Mouse (Mus musculus) neural tube, embryonic 14.5 days (tissue): Measurements from ENCODE around the gene Samd14. TPM values are rescaled to one million over a fixed set of nuclear protein-coding genes. Genes with fewer than 3 reads are reported as not detected.
A peak's percentile ranks its signal among the peaks of the same experiment; 100 is the strongest.

Experiments used
- ATAC-seq: fragments of 200-750 bp; cut with Nextera tagmentation; 2 replicates; pipeline ENCODE4 v1.8.0; 2017; ENCODE audit warnings: low read depth, mild to moderate bottlenecking, moderate TSS enrichment, moderate library complexity
- H3K27ac ChIP-seq: fragments of 300-500 bp; sonication (generic); 2 replicates; pipeline ENCODE4 v1.5.1; 2014; ENCODE audit warnings: low read depth, mild to moderate bottlenecking, control low read depth, low read length, moderate library complexity, mixed read lengths
- H3K27me3 ChIP-seq: fragments of 300-500 bp; sonication (generic); 2 replicates; pipeline ENCODE4 v1.6.1; 2014; ENCODE audit warnings: low read length; ENCODE audit not compliant: control insufficient read depth, insufficient read depth
- H3K36me3 ChIP-seq: fragments of 300-500 bp; sonication (generic); 2 replicates; pipeline ENCODE4 v1.6.1; 2014; ENCODE audit warnings: low read length, mixed read lengths; ENCODE audit not compliant: control insufficient read depth, insufficient read depth
- H3K4me1 ChIP-seq: fragments of 300-500 bp; sonication (generic); 2 replicates; pipeline ENCODE4 v1.6.1; 2014; ENCODE audit warnings: low read length; ENCODE audit not compliant: control insufficient read depth, insufficient read depth
- H3K4me2 ChIP-seq: fragments of 300-500 bp; sonication (generic); 2 replicates; pipeline ENCODE4 v1.6.1; 2014; ENCODE audit warnings: mild to moderate bottlenecking, low read depth, low read length, control low read depth
- H3K4me3 ChIP-seq: fragments of 300-500 bp; sonication (generic); 2 replicates; pipeline ENCODE4 v1.5.1; 2014; ENCODE audit warnings: low read depth, low read length, control low read depth, mixed read lengths
- H3K9ac ChIP-seq: fragments of 300-500 bp; sonication (generic); replicated peaks from 2 replicates; pipeline ENCODE4 v1.6.1; 2014; ENCODE audit warnings: low read depth, mild to moderate bottlenecking, control low read depth, low read length, mixed read lengths
- H3K9me3 ChIP-seq: fragments of 300-500 bp; sonication (generic); 2 replicates; pipeline ENCODE4 v1.6.1; 2016; ENCODE audit warnings: low read length; ENCODE audit not compliant: control insufficient read depth
- WGBS: fragments of 180-500 bp; shearing (Covaris S2); extraction: QIAGEN DNeasy Blood & Tissue Kit; methylation state at CpG from one replicate; pipeline ENCODE4 v1.1.7; 2014; 5-methylcytosine and 5-hydroxymethylcytosine counted together
- polyA plus RNA-seq: library from polyadenylated mRNA; unstranded; fragments of >200 nt; fragmentation: Nextera tagmentation; extraction: Ambion mirVana; gene quantifications from 2 replicates; pipeline ENCODE4 v1.2.1, GENCODE M21; 2014

Gene Samd14
- polyA plus RNA-seq, 1 experiment from 2014 or later = 131 TPM

DNA sequence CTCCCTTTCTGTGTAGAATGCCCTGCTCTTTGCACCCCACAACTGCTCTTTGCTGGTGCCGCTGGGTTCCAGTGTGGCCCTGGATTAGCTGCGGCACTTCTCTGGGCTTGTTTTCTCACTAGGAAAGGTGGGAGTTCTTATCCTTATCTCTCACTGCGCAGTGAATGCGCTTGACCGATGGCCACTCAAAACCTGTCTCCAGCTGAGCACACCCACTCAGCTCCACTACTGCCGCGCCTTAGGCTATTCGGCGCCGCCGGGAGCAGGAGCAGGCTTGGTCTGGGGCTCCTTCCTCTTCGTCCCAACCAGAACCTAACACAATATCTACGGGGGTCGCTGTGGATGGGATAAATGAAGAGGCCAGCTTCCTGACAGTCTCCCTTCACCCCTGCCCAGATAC, 23.9 kb downstream of the Samd14 start:
- WGBS = 79% methylated on average over 14 of the region's 14 CpGs

DNA sequence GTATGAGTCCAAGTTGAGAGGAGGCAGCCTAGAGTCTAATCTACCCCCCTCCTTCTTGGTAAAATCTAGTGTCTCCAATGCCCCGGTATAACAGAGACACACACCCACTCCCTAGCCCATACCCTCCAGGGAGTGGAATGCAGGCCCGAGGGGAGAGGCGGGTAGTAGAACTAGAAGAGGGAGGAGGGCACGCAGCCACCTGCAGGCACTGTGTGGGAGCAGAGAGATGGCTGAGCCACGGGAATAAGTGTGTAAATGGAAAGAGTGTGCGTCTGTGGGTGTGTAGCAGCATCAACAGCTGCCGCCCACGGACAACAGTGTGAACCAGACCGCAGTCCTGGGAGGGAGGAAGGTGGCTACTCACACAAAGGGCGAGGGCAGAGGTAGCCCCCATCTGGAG, 25.2 kb downstream of the Samd14 start:
- Histone ChIP-seq H3K36me3 (no peaks in the 10 kb centered on the region), H3K9ac (no peak overlapping the region), H3K9me3 (no peaks in the 10 kb centered on the region), H3K4me1 (no peaks in the 10 kb centered on the region), H3K27me3 (no peaks in the 10 kb centered on the region), H3K27ac (no peak overlapping the region), H3K4me2 (no peak overlapping the region), H3K4me3 (no peak overlapping the region)
- ATAC-seq = no peak
- 70% methylated on average over 10 of the region's 10 CpGs for WGBS

More for the DNA sequence above, 23.9 kb downstream of the Samd14 start:
- H3K9ac ChIP-seq = no peak overlapping the region
- H3K4me1 ChIP-seq = no peaks in the 10 kb centered on the region
- no peaks in the 10 kb centered on the region for H3K36me3 ChIP-seq
- H3K27ac ChIP-seq = no peak overlapping the region
- no peaks in the 10 kb centered on the region for H3K27me3 ChIP-seq
- no peak overlapping the region for H3K4me2 ChIP-seq
- no peak for ATAC-seq
- no peak overlapping the region for H3K4me3 ChIP-seq
- H3K9me3 ChIP-seq = no peaks in the 10 kb centered on the region

DNA sequence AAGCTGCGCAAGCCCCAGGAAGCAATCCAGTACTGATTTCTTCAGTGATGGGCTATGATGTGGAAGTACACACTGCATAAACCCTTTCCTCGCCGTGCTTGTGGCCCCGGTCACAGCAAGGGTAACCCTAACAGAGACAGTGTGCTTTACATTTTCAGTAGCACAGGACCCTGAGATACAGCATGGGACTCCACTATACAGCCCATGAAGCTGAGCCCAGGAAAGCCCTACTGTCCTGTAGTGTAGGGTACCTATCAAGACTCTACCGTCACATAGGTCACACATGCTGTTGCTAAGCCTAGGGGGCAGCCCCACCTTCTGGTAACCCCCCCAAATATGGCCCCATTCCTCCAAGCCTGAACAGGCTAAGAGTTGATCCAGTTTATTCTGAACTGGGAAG, 26.8 kb downstream of the Samd14 start:
- H3K27me3 ChIP-seq = no peaks in the 10 kb centered on the region
- H3K4me3 ChIP-seq = no peak overlapping the region
- no peak overlapping the region for H3K27ac ChIP-seq
- H3K4me1 ChIP-seq = peaks cover 8% of the 10 kb centered on the region
- H3K9ac ChIP-seq = no peak overlapping the region
- H3K4me2 ChIP-seq = no peak overlapping the region
- WGBS = 93% methylated on average over 5 of the region's 5 CpGs
- H3K36me3 ChIP-seq = no peaks in the 10 kb centered on the region
- no peak for ATAC-seq
- H3K9me3 ChIP-seq = no peaks in the 10 kb centered on the region

DNA sequence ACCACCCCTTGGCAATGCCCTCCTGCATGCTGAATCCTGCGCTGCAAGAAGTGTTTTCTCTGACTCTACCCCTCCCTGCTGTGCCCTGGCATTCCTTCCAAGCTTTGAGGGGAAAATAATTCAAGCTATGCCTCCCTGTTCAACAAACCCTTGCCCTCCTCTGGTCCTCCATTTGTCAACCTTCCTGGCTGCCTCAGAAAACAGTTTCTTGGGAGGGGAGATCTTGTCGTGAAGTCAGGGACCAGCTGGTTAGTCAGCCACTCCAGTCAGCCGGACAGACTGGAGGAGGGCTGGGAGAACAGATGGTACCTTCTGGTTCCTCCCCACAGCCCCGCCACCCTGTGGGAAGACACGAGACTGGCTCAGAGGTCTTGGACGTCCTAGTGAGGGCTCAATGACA, 27.6 kb downstream of the Samd14 start:
- Histone ChIP-seq H3K9me3 (no peaks in the 10 kb centered on the region), H3K4me2 (no peak overlapping the region), H3K4me3 (no peak overlapping the region), H3K9ac (no peak overlapping the region), H3K27ac (no peak overlapping the region), H3K27me3 (no peaks in the 10 kb centered on the region), H3K4me1 (peaks cover 11% of the 10 kb centered on the region), H3K36me3 (no peaks in the 10 kb centered on the region)
- WGBS = 44% methylated on average over 6 of the region's 6 CpGs
- ATAC-seq = no peak

DNA sequence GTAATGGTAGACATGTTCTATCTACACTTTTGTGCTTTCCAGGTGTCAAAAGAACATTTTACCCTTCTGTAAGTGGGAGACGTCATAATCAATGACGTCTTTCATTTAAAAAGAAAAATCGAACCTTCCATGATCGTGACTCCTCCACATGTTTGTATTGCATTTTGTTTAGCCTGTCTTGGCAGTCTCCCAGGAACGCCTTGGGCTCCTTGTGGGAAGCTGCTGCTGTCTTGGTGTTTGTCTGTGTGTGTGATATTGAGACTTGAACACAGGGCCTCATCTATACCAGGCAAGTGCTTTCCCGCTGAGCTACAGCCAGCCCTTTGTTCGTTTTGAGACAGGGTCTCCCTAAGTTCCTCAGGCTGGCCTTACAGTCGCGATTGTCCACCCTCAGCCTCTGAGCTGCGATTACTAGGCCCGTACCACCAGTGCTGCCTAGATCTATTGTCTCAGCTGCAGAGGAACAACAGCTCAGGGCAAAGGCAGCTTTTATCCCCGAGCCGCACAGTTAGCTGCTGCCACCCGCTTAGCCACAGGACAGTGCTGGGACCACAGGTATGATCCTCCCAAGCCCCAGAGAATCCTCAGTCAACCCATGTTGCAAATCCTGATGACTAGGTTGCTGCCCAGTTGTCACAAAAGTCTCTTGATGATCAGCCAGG, 28.6 kb downstream of the Samd14 start:
- 69% methylated on average over 14 of the region's 14 CpGs for WGBS
- Histone ChIP-seq H3K4me2 (no peak overlapping the region), H3K4me1 (peaks cover 11% of the 10 kb centered on the region), H3K9me3 (no peaks in the 10 kb centered on the region), H3K36me3 (no peaks in the 10 kb centered on the region), H3K27ac (no peak overlapping the region), H3K9ac (no peak overlapping the region), H3K27me3 (no peaks in the 10 kb centered on the region), H3K4me3 (no peak overlapping the region)
- ATAC-seq = no peak

DNA sequence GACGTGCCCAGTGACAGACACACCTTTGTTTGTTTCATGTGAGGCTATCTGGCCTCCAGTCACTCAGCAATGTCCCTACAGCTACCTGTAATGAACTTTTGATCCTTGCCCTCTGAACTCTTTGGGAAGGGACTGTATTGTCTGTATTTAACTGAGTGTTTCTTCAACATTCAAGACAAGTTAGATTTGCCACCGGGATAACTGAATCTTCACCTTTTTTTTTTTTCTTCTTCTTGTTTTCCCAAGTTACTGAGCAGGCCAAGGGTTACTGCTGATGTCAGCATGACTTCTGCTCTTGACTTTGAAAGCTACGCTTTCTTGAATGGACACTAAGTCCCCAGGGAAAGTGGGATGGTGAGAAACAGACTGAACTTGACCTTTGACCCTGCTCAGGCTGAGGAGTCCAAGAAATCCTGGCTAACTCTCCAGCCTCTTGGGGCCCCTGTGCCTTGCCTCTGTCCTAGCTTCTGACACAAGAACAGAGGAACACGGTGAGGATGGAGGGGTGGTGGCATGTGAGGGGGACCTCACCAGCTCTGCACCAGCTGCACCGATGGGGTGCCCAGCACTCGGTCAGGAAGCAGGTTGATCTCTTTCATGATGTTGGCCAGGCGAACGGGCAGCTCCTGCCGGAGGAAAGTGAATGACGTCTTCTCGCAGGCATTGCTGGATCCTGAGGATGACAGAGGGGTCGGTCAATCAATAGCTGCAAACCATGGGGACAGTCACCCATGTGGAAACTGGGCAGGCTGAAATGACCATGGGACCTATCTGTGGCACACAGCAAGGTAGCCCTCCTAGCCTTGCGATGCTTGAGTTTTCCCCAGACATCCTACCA, 29.4 kb downstream of the Samd14 start:
- H3K27ac ChIP-seq = no peak overlapping the region
- peaks cover 11% of the 10 kb centered on the region for H3K4me1 ChIP-seq
- H3K9ac ChIP-seq = no peak overlapping the region
- no peaks in the 10 kb centered on the region for H3K36me3 ChIP-seq
- H3K4me2 ChIP-seq = no peak overlapping the region; the same call in 1 of the 2 replicates
- WGBS = 84% methylated on average over 13 of the region's 13 CpGs
- ATAC-seq = no peak
- no peaks in the 10 kb centered on the region for H3K27me3 ChIP-seq
- no peaks in the 10 kb centered on the region for H3K9me3 ChIP-seq
- no peak overlapping the region for H3K4me3 ChIP-seq

DNA sequence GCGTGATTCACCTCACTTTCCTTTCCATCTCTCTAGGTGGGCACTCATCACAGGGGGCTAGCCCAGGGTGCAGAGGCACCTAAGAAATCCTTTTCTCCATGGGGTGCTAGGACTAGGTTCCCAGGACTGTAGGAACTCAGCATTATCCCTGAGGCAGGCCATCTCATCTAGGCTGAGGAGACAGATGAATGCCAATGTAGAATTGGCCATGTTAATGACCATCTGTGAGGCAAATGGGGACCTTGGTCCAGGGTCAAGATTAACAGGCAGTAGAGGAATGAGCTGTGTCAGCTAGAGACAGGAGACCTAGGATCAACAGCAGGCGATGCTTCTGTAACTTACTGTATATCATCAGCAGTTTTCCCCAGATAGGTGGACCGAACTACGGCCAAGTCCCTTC, 30.1 kb downstream of the Samd14 start:
- Histone ChIP-seq H3K9ac (no peak overlapping the region; the same call in 1 of the 2 replicates), H3K4me3 (no peak overlapping the region), H3K36me3 (no peaks in the 10 kb centered on the region), H3K4me1 (peaks cover 11% of the 10 kb centered on the region), H3K9me3 (no peaks in the 10 kb centered on the region), H3K27ac (no peak overlapping the region), H3K4me2 (peak overlapping the region; percentile 94; the same call in 1 of the 2 replicates), H3K27me3 (no peaks in the 10 kb centered on the region)
- WGBS = 83% methylated on average over 4 of the region's 4 CpGs
- no peak for ATAC-seq

DNA sequence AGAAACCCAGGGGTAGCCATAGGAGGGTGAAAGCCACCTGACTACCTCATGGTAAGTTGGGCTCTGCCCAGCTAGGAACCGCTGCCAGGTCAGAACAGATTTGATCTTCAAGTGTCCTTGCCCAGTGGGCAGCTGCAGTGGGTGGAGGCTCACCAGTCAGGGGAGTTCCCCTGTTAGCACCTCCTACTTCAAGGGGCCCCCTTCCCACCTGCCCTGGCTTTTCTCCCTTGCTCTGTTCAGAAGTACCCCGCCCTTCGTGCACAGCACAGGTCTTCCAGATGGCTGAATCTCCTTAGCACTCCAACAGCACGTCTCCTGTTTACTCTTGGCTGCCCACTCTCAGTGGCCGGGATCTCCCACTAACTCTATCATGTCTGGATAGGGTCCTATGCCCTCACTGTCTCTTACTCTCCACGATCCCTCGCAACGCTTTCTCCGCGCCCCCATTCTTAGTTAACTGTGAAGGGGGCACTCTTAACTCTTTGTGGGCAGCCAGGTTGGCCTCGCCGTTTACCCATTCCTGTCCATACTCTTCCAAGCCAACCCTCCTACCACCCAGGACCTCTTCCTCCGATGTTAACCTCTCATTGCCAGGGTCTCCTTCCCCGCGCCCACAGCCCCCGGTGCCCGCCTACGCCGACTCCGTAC, 30.9 kb downstream of the Samd14 start:
- no peaks in the 10 kb centered on the region for H3K27me3 ChIP-seq
- WGBS = 1% methylated on average over 20 of the region's 20 CpGs

More for the DNA sequence above, 30.9 kb downstream of the Samd14 start:
- Histone ChIP-seq H3K4me2 (peak overlapping the region; percentile 94), H3K4me1 (peaks cover 15% of the 10 kb centered on the region), H3K27ac (0 out of 2 replicates have a peak overlapping the region, but pooled peaks have one; percentile 8), H3K36me3 (0 out of 2 replicates have a peak, but pooled peaks cover 5% of the 10 kb centered on the region), H3K9me3 (no peaks in the 10 kb centered on the region), H3K4me3 (peak overlapping the region; percentile 55), H3K9ac (peak overlapping the region; percentile 46)
- peak; percentile 11 for ATAC-seq
